Mouse (Mus musculus): Measurements from ENCODE around the gene Tmem256. TPM values are rescaled to one million over a fixed set of nuclear protein-coding genes. Genes with fewer than 3 reads are reported as not detected.
A peak's percentile ranks its signal among the peaks of the same experiment; 100 is the strongest.

Gene Tmem256
- polyA plus RNA-seq, 1 experiment = 99.3 TPM

- Histone ChIP-seq H3K4me3 (ENCODE audit: low read depth, low read length) (no peak overlapping the region), H3K27ac (ENCODE audit: insufficient read depth, low read depth, low read length) (no peak overlapping the region), H3K4me1 (ENCODE audit: control insufficient read depth, insufficient read depth, insufficient read length, low read length) (peaks cover 11% of the 10 kb centered on the region), H3K27me3 (ENCODE audit: control insufficient read depth, insufficient read depth, low read length) (no peaks in the 10 kb centered on the region), H3K36me3 (ENCODE audit: control insufficient read depth, insufficient read depth, low read length) (no peaks in the 10 kb centered on the region)
- WGBS = 82% methylated on average over 3 of the region's 3 CpGs
- TF ChIP-seq POLR2A (IDR thresholded peaks at IDR 0.05; ENCODE audit: low read depth, low read length) (no peak), CTCF (IDR thresholded peaks at IDR 0.05; ENCODE audit: extremely low read depth, insufficient read length, insufficient replicate concordance, low read depth, low read length) (no peak)
Observed at GRCm38 (mm10) chr11:69878399-69878798, 40.1 kb downstream of the Tmem256 start.

- Histone ChIP-seq H3K36me3 (ENCODE audit: control insufficient read depth, insufficient read depth, low read length) (no peaks in the 10 kb centered on the region), H3K27ac (ENCODE audit: insufficient read depth, low read depth, low read length) (no peak overlapping the region), H3K4me1 (ENCODE audit: control insufficient read depth, insufficient read depth, insufficient read length, low read length) (peaks cover 11% of the 10 kb centered on the region), H3K4me3 (ENCODE audit: low read depth, low read length) (0 out of 2 replicates have a peak overlapping the region, but pooled peaks have one; percentile 68), H3K27me3 (ENCODE audit: control insufficient read depth, insufficient read depth, low read length) (no peaks in the 10 kb centered on the region)
- TF ChIP-seq CTCF (IDR thresholded peaks at IDR 0.05; ENCODE audit: extremely low read depth, insufficient read length, insufficient replicate concordance, low read depth, low read length) = no peak
- TF ChIP-seq POLR2A (IDR thresholded peaks at IDR 0.05; ENCODE audit: low read depth, low read length) = no peak
- 85% methylated on average over 6 of the region's 6 CpGs for WGBS
Observed at GRCm38 (mm10) chr11:69878952-69879351, 40.6 kb downstream of the Tmem256 start.

- TF ChIP-seq POLR2A (IDR thresholded peaks at IDR 0.05; ENCODE audit: low read depth, low read length) (no peak), CTCF (IDR thresholded peaks at IDR 0.05; ENCODE audit: extremely low read depth, insufficient read length, insufficient replicate concordance, low read depth, low read length) (no peak)
- peak overlapping the region; percentile 68 for H3K4me3 ChIP-seq (ENCODE audit: low read depth, low read length)
- H3K27me3 ChIP-seq (ENCODE audit: control insufficient read depth, insufficient read depth, low read length) = no peaks in the 10 kb centered on the region
- H3K4me1 ChIP-seq (ENCODE audit: control insufficient read depth, insufficient read depth, insufficient read length, low read length) = peaks cover 11% of the 10 kb centered on the region
- H3K27ac ChIP-seq (ENCODE audit: insufficient read depth, low read depth, low read length) = no peak overlapping the region
- 50% methylated on average over 15 of the region's 15 CpGs for WGBS
- no peaks in the 10 kb centered on the region for H3K36me3 ChIP-seq (ENCODE audit: control insufficient read depth, insufficient read depth, low read length)
Observed at GRCm38 (mm10) chr11:69879711-69880110, 41.4 kb downstream of the Tmem256 start.

GRCm38 (mm10) chr11:69880506-69880852 lies 42.2 kb downstream of the Tmem256 start:
- Histone ChIP-seq H3K36me3 (ENCODE audit: control insufficient read depth, insufficient read depth, low read length) (no peaks in the 10 kb centered on the region), H3K27ac (ENCODE audit: insufficient read depth, low read depth, low read length) (peak overlapping the region; percentile 75), H3K4me1 (ENCODE audit: control insufficient read depth, insufficient read depth, insufficient read length, low read length) (peaks cover 11% of the 10 kb centered on the region), H3K4me3 (ENCODE audit: low read depth, low read length) (peak overlapping the region; percentile 68), H3K27me3 (ENCODE audit: control insufficient read depth, insufficient read depth, low read length) (no peaks in the 10 kb centered on the region)
- under 1% methylated on average over 18 of the region's 18 CpGs for WGBS
- no peak for TF ChIP-seq POLR2A (IDR thresholded peaks at IDR 0.05; ENCODE audit: low read depth, low read length)
- peak; percentile 77; the same call in 1 of the 2 replicates for TF ChIP-seq CTCF (IDR thresholded peaks at IDR 0.05; ENCODE audit: extremely low read depth, insufficient read length, insufficient replicate concordance, low read depth, low read length)

- TF ChIP-seq POLR2A (IDR thresholded peaks at IDR 0.05; ENCODE audit: low read depth, low read length) = peak; percentile 73; the same call in 1 of the 2 replicates
- TF ChIP-seq CTCF (IDR thresholded peaks at IDR 0.05; ENCODE audit: extremely low read depth, insufficient read length, insufficient replicate concordance, low read depth, low read length) = peak; percentile 30; the same call in 1 of the 2 replicates
- Histone ChIP-seq H3K27me3 (ENCODE audit: control insufficient read depth, insufficient read depth, low read length) (no peaks in the 10 kb centered on the region), H3K4me3 (ENCODE audit: low read depth, low read length) (peak within 1 kb of the TSS; percentile 68), H3K36me3 (ENCODE audit: control insufficient read depth, insufficient read depth, low read length) (no peaks in the 10 kb centered on the region), H3K27ac (ENCODE audit: insufficient read depth, low read depth, low read length) (peak within 1 kb of the TSS; percentile 75), H3K4me1 (ENCODE audit: control insufficient read depth, insufficient read depth, insufficient read length, low read length) (peaks cover 11% of the 10 kb centered on the region)
- WGBS = under 1% methylated on average over 46 of the region's 46 CpGs
Observed at GRCm38 (mm10) chr11:69880853-69881603, 42.7 kb downstream of the Tmem256 start, which contains the start of gene Kctd11. Gene Kctd11 (minus strand): TSS chr11:69881406.

GRCm38 (mm10) chr11:69881787-69882670 lies 43.7 kb downstream of the Tmem256 start:
- Histone ChIP-seq H3K4me3 (ENCODE audit: low read depth, low read length) (peak overlapping the region; percentile 68), H3K27ac (ENCODE audit: insufficient read depth, low read depth, low read length) (peak overlapping the region; percentile 75), H3K4me1 (ENCODE audit: control insufficient read depth, insufficient read depth, insufficient read length, low read length) (peaks cover 10% of the 10 kb centered on the region), H3K27me3 (ENCODE audit: control insufficient read depth, insufficient read depth, low read length) (no peaks in the 10 kb centered on the region), H3K36me3 (ENCODE audit: control insufficient read depth, insufficient read depth, low read length) (no peaks in the 10 kb centered on the region)
- TF ChIP-seq CTCF (IDR thresholded peaks at IDR 0.05; ENCODE audit: extremely low read depth, insufficient read length, insufficient replicate concordance, low read depth, low read length) (no peak), POLR2A (IDR thresholded peaks at IDR 0.05; ENCODE audit: low read depth, low read length) (no peak)
- WGBS = 61% methylated on average over 21 of the region's 21 CpGs

- no peak overlapping the region for H3K4me3 ChIP-seq (ENCODE audit: low read depth, low read length)
- peaks cover 10% of the 10 kb centered on the region for H3K4me1 ChIP-seq (ENCODE audit: control insufficient read depth, insufficient read depth, insufficient read length, low read length)
- no peaks in the 10 kb centered on the region for H3K27me3 ChIP-seq (ENCODE audit: control insufficient read depth, insufficient read depth, low read length)
- no peaks in the 10 kb centered on the region for H3K36me3 ChIP-seq (ENCODE audit: control insufficient read depth, insufficient read depth, low read length)
- TF ChIP-seq POLR2A (IDR thresholded peaks at IDR 0.05; ENCODE audit: low read depth, low read length) = no peak
- peak; percentile 48; the same call in 1 of the 2 replicates for TF ChIP-seq CTCF (IDR thresholded peaks at IDR 0.05; ENCODE audit: extremely low read depth, insufficient read length, insufficient replicate concordance, low read depth, low read length)
- 67% methylated on average over 4 of the region's 4 CpGs for WGBS
- H3K27ac ChIP-seq (ENCODE audit: insufficient read depth, low read depth, low read length) = no peak overlapping the region
Observed at GRCm38 (mm10) chr11:69883066-69883465, 44.8 kb downstream of the Tmem256 start.

Data from small intestine, adult 2 months (tissue).